Mouse (Mus musculus): ENCODE measurements around the gene Exosc7. TPM values are rescaled to one million over a fixed set of nuclear protein-coding genes. Genes with fewer than 3 reads are reported as not detected.

Exosc7 gene
- polyA plus RNA-seq, 1 experiment from 2014 or later, result 87.2 TPM

- Histone ChIP-seq H3K4me3 (replicated peaks) (no peak overlapping the region), H3K27ac (no peak overlapping the region), H3K4me2 (replicated peaks) (no peak overlapping the region), H3K4me1 (replicated peaks) (no peaks in the 10 kb centered on the region), H3K27me3 (no peaks in the 10 kb centered on the region), H3K9ac (replicated peaks) (no peak overlapping the region), H3K36me3 (no peaks in the 10 kb centered on the region), H3K9me3 (no peaks in the 10 kb centered on the region)
- 75% methylated on average over 3 of the region's 3 CpGs for WGBS
- no peak for ATAC-seq
These were observed 52.9 kb downstream of the Exosc7 start for GRCm38 (mm10) chr9:123165781-123166443.

- 93% methylated on average over 6 of the region's 6 CpGs for WGBS
- no peaks in the 10 kb centered on the region for H3K9me3 ChIP-seq
- no peak overlapping the region for H3K27ac ChIP-seq
- ATAC-seq, result no peak
- no peaks in the 10 kb centered on the region for H3K27me3 ChIP-seq
- H3K4me1 ChIP-seq (replicated peaks), result peaks cover 7% of the 10 kb centered on the region; the same call in 1 of the 2 replicates
- H3K36me3 ChIP-seq, result no peaks in the 10 kb centered on the region
- H3K4me2 ChIP-seq (replicated peaks), result no peak overlapping the region
- H3K9ac ChIP-seq (replicated peaks), result no peak overlapping the region
- H3K4me3 ChIP-seq (replicated peaks), result no peak overlapping the region
These were observed 60.7 kb downstream of the Exosc7 start for GRCm38 (mm10) chr9:123173760-123174159.

- Histone ChIP-seq H3K36me3 (no peaks in the 10 kb centered on the region), H3K9me3 (no peaks in the 10 kb centered on the region), H3K4me1 (replicated peaks) (peaks cover 7% of the 10 kb centered on the region; the same call in 1 of the 2 replicates), H3K27ac (no peak overlapping the region), H3K4me2 (replicated peaks) (no peak overlapping the region), H3K4me3 (replicated peaks) (no peak overlapping the region), H3K27me3 (no peaks in the 10 kb centered on the region), H3K9ac (replicated peaks) (no peak overlapping the region)
- no peak for ATAC-seq
- 20% methylated on average over 4 of the region's 4 CpGs for WGBS
These were observed 61.3 kb downstream of the Exosc7 start for GRCm38 (mm10) chr9:123174356-123174755.

GRCm38 (mm10) chr9:123177380-123178048 lies 64.5 kb downstream of the Exosc7 start:
- ATAC-seq, result no peak
- no peaks in the 10 kb centered on the region for H3K9me3 ChIP-seq
- no peak overlapping the region for H3K9ac ChIP-seq (replicated peaks)
- no peak overlapping the region for H3K4me2 ChIP-seq (replicated peaks)
- peaks cover 7% of the 10 kb centered on the region; the same call in 1 of the 2 replicates for H3K4me1 ChIP-seq (replicated peaks)
- 87% methylated on average over 9 of the region's 9 CpGs for WGBS
- no peak overlapping the region for H3K27ac ChIP-seq
- no peak overlapping the region for H3K4me3 ChIP-seq (replicated peaks)
- no peaks in the 10 kb centered on the region for H3K27me3 ChIP-seq
- no peaks in the 10 kb centered on the region for H3K36me3 ChIP-seq

GRCm38 (mm10) chr9:123180003-123180402 lies 67.0 kb downstream of the Exosc7 start:
- Histone ChIP-seq H3K27me3 (no peaks in the 10 kb centered on the region), H3K27ac (no peak overlapping the region), H3K9ac (replicated peaks) (no peak overlapping the region), H3K4me1 (replicated peaks) (no peaks in the 10 kb centered on the region), H3K4me2 (replicated peaks) (no peak overlapping the region), H3K36me3 (no peaks in the 10 kb centered on the region), H3K9me3 (no peaks in the 10 kb centered on the region), H3K4me3 (replicated peaks) (no peak overlapping the region)
- ATAC-seq, result no peak
- WGBS, result 93% methylated on average over 6 of the region's 6 CpGs

- Histone ChIP-seq H3K4me2 (replicated peaks) (no peak overlapping the region), H3K27ac (no peak overlapping the region), H3K9me3 (no peaks in the 10 kb centered on the region), H3K27me3 (no peaks in the 10 kb centered on the region), H3K4me1 (replicated peaks) (no peaks in the 10 kb centered on the region), H3K36me3 (no peaks in the 10 kb centered on the region), H3K4me3 (replicated peaks) (no peak overlapping the region), H3K9ac (replicated peaks) (no peak overlapping the region)
- 83% methylated on average over 8 of the region's 8 CpGs for WGBS
- ATAC-seq, result no peak
These were observed 70.2 kb downstream of the Exosc7 start for GRCm38 (mm10) chr9:123183226-123183625.

GRCm38 (mm10) chr9:123185546-123185945 lies 72.5 kb downstream of the Exosc7 start:
- Histone ChIP-seq H3K27ac (no peak overlapping the region), H3K4me1 (replicated peaks) (no peaks in the 10 kb centered on the region), H3K4me2 (replicated peaks) (no peak overlapping the region), H3K9me3 (no peaks in the 10 kb centered on the region), H3K4me3 (replicated peaks) (no peak overlapping the region), H3K36me3 (no peaks in the 10 kb centered on the region), H3K9ac (replicated peaks) (no peak overlapping the region), H3K27me3 (no peaks in the 10 kb centered on the region)
- ATAC-seq, result no peak
- 65% methylated on average over 2 of the region's 2 CpGs for WGBS

Other genes with a start within 250 kb of the Exosc7 start
- gene Zfp445, start 247.2 kb upstream of the Exosc7 start, polyA plus RNA-seq (2015; fragmentation: Nextera tagmentation; extraction: Ambion mirVana), result 109 and 116 TPM in 2 replicates
- 4.7 TPM in 2 replicates for gene Zkscan7, start 227.5 kb upstream of the Exosc7 start, polyA plus RNA-seq (2015; fragmentation: Nextera tagmentation; extraction: Ambion mirVana)
- 31.0 and 32.4 TPM in 2 replicates for gene Zfp105, start 190.1 kb upstream of the Exosc7 start, polyA plus RNA-seq (2015; fragmentation: Nextera tagmentation; extraction: Ambion mirVana)
- 36.8 and 38.7 TPM in 2 replicates for gene 1110059G10Rik, start 162.2 kb upstream of the Exosc7 start, polyA plus RNA-seq (2015; fragmentation: Nextera tagmentation; extraction: Ambion mirVana)
- 32.5 and 33.2 TPM in 2 replicates for gene Kif15, start 162.2 kb upstream of the Exosc7 start, polyA plus RNA-seq (2015; fragmentation: Nextera tagmentation; extraction: Ambion mirVana)
- gene Tmem42, start 91.9 kb upstream of the Exosc7 start, polyA plus RNA-seq (2015; fragmentation: Nextera tagmentation; extraction: Ambion mirVana), result 22.3 and 24.6 TPM in 2 replicates
- gene Tgm4, start 78.5 kb upstream of the Exosc7 start, polyA plus RNA-seq (2015; fragmentation: Nextera tagmentation; extraction: Ambion mirVana), result 1.1 TPM in 2 replicates
- gene Zdhhc3, start within 50 bp of the Exosc7 start, polyA plus RNA-seq (2015; fragmentation: Nextera tagmentation; extraction: Ambion mirVana), result 75.7 and 79.0 TPM in 2 replicates
- 0.21 TPM in 1 of 2 replicates, not detected in the other for gene Clec3b, start 37.7 kb downstream of the Exosc7 start, polyA plus RNA-seq (2015; fragmentation: Nextera tagmentation; extraction: Ambion mirVana)
- 0.04 and 0.05 TPM in 2 replicates for gene Cdcp1, start 102.8 kb downstream of the Exosc7 start, polyA plus RNA-seq (2015; fragmentation: Nextera tagmentation; extraction: Ambion mirVana)
- gene Tmem158, start 147.5 kb downstream of the Exosc7 start, polyA plus RNA-seq (2015; fragmentation: Nextera tagmentation; extraction: Ambion mirVana), result 14.0 and 17.0 TPM in 2 replicates

All from midbrain, embryonic 13.5 days (tissue).